Mouse (Mus musculus): ENCODE data around the gene Bub1b. TPM values are rescaled to one million over a fixed set of nuclear protein-coding genes. Genes with fewer than 3 reads are reported as not detected.
"Not testable (repeated sequence)": the region's sequence is repeated elsewhere in the genome, so short reads cannot be mapped to it uniquely, and the experiment has no call there.

The Bub1b gene
- 1.7 and 1.9 TPM in 2 replicates for polyA plus RNA-seq (2012)

DNA sequence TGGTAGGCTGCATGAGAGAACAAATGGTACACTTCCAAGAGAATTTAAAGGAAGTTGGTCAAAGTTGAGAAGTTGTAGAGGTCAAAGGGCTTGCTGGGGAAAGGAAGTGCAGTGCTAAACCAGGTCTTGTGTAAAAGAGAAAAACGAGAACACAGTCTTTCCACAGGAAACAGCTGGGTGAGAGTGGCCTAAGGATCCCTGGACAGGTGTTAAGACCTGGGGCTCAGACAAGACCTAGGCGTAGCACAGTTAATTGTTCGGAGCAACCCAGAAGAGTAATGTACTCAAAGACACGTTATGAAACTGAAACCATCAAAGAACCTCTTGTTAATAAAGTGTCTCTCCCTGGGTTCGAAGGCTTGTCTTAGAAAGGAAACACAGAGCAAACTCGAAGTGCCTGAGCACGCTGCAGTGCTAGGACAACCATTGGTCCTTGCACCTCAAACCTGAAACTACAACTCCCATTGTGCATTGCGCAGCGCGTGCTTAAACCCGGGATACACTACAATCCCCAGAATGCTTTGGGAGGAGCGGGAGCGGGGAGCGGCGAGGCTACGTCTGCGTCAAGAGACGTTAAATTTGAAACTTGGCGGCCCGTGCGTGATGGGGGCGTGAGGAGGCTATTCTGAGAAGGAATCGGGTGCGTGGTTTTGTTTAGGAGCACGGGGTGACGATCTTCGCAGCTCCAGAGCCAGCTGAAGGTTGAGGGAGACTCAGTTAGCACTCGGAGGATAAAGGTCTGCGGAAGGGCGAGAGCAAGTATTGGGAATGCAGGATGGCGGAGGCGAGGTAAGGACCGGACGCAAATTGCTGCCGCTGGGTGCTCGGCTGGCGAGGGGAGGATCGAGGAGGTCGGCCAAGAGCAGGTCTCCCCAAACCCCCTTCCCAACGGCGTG is at the start of gene Bub1b:
Gene Bub1b, plus strand, starts transcription at position 539 of the 896 bp plus-strand sequence.
- H3K27me3 ChIP-seq (ENCODE audit: control insufficient read depth) = no peaks in the 10 kb centered on the region
- H3K4me1 ChIP-seq (ENCODE audit: control insufficient read depth) = peaks cover 29% of the 10 kb centered on the region
- H3K9me3 ChIP-seq (ENCODE audit: control insufficient read depth, low read length) = no peaks in the 10 kb centered on the region
- TF ChIP-seq TAL1 (IDR thresholded peaks at IDR 0.05; ENCODE audit: low read length) (no peak), GATA1 (IDR thresholded peaks at IDR 0.05; ENCODE audit: low read length) (no peak)
- H3K4me3 ChIP-seq (replicated peaks) = peak within 1 kb of the TSS; percentile 100
- H3K36me3 ChIP-seq (ENCODE audit: control insufficient read depth) = peaks cover 31% of the 10 kb centered on the region

GRCm38 (mm10) chr2:118548421-118549221 is 49.4 kb upstream of the Bub1b start:
- Histone ChIP-seq H3K27me3 (ENCODE audit: control insufficient read depth) (peaks cover 64% of the 10 kb centered on the region), H3K4me1 (ENCODE audit: control insufficient read depth) (peaks cover 10% of the 10 kb centered on the region), H3K9me3 (ENCODE audit: control insufficient read depth, low read length) (no peaks in the 10 kb centered on the region), H3K4me3 (replicated peaks) (peak overlapping the region; percentile 55), H3K36me3 (ENCODE audit: control insufficient read depth) (no peaks in the 10 kb centered on the region)
- TF ChIP-seq GATA1 (IDR thresholded peaks at IDR 0.05; ENCODE audit: low read length) (no peak), TAL1 (IDR thresholded peaks at IDR 0.05; ENCODE audit: low read length) (no peak)

DNA sequence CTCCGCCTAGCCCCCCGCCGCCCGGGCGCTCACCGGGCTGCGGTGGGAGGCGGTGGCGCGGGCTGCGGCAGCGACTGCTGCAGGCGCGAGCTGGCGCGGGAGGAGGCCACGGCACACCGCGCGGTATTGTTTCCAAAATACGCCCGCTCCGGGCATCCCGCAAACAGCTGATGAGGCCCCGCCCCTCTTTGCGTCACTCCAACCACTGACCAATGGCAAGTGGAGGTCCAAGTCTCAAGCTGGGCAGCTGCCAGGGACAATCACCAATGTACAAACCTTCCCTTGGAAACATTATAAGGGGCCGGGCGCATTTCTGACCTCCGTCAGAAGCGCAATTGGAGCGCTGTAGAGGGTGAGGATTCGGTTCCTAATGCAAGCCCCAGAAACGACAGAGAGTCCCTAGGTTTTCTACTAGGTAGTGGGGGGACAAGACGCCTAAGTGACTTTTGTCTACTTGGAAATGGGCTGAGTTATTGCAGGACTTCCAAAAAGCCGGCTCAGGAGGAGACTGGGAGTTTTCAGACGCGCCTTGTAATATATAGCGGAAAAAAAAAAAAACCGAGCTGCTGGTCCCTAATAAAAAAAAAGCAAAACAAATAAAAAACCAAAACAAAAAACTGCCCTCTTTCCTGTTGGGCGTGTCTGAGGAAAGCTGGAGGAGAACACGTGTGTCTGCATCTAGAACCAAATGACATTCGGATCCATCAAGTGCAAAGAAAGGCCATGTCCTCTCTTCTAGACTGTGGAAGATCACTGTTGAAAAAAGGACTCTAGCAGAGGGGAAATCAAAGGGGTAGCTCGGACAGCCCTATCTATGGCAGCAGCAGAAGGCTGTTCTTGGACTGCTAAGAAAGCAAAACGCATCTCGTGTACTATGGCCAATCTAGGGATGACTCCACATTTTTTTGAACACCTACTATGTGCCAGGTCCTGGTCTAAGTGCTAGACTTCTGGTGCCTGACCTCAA is 48.2 kb upstream of the Bub1b start, which contains the start of gene Bmf:
Gene Bmf, minus strand, starts transcription at position 181 of the 967 bp plus-strand sequence.
- Histone ChIP-seq H3K4me3 (replicated peaks) (peak within 1 kb of the TSS; percentile 55), H3K36me3 (ENCODE audit: control insufficient read depth) (no peaks in the 10 kb centered on the region), H3K4me1 (ENCODE audit: control insufficient read depth) (peaks cover 6% of the 10 kb centered on the region), H3K27me3 (ENCODE audit: control insufficient read depth) (peaks cover 58% of the 10 kb centered on the region), H3K9me3 (ENCODE audit: control insufficient read depth, low read length) (no peaks in the 10 kb centered on the region)
- TF ChIP-seq TAL1 (IDR thresholded peaks at IDR 0.05; ENCODE audit: low read length) = no peak

GRCm38 (mm10) chr2:118551606-118552005 is 46.4 kb upstream of the Bub1b start:
- Histone ChIP-seq H3K27me3 (ENCODE audit: control insufficient read depth) (peaks cover 45% of the 10 kb centered on the region), H3K4me3 (replicated peaks) (no peak overlapping the region), H3K36me3 (ENCODE audit: control insufficient read depth) (no peaks in the 10 kb centered on the region), H3K9me3 (ENCODE audit: control insufficient read depth, low read length) (no peaks in the 10 kb centered on the region), H3K4me1 (ENCODE audit: control insufficient read depth) (peaks cover 6% of the 10 kb centered on the region)
- TF ChIP-seq TAL1 (IDR thresholded peaks at IDR 0.05; ENCODE audit: low read length) = no peak
- TF ChIP-seq GATA1 (IDR thresholded peaks at IDR 0.05; ENCODE audit: low read length) = no peak

- not testable (repeated sequence) for H3K36me3 ChIP-seq (ENCODE audit: control insufficient read depth); H3K9me3 ChIP-seq (ENCODE audit: control insufficient read depth, low read length); H3K4me1 ChIP-seq (ENCODE audit: control insufficient read depth); H3K4me3 ChIP-seq (replicated peaks)
- peaks cover 19% of the 10 kb centered on the region for H3K27me3 ChIP-seq (ENCODE audit: control insufficient read depth)
These were observed 43.5 kb upstream of the Bub1b start for GRCm38 (mm10) chr2:118554356-118554990.

DNA sequence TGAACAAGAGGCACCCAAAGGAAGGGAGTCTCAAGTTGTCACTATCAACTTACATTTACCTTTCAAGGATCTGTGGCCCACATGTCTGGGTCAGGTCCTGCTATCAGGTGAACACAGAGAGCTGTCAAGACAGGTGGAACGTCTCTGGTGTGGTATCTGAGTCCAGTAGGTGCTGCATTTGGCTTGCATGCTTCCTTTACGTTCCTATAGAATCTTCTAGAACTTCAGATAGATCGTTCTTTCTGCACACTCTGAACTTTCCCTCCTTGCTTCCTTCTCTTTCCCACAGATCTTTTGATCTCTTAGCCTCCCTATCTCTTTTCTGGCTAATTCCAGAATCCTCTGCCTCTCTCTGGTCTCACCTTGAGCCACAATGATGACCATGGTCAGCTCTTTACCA is 39.6 kb upstream of the Bub1b start:
- Histone ChIP-seq H3K4me3 (replicated peaks) (no peak overlapping the region), H3K9me3 (ENCODE audit: control insufficient read depth, low read length) (no peaks in the 10 kb centered on the region), H3K27me3 (ENCODE audit: control insufficient read depth) (no peaks in the 10 kb centered on the region), H3K4me1 (ENCODE audit: control insufficient read depth) (peaks cover 3% of the 10 kb centered on the region), H3K36me3 (ENCODE audit: control insufficient read depth) (no peaks in the 10 kb centered on the region)
- TF ChIP-seq GATA1 (IDR thresholded peaks at IDR 0.05; ENCODE audit: low read length) (no peak), TAL1 (IDR thresholded peaks at IDR 0.05; ENCODE audit: low read length) (no peak)

- Histone ChIP-seq H3K9me3 (ENCODE audit: control insufficient read depth, low read length) (no peaks in the 10 kb centered on the region), H3K4me3 (replicated peaks) (no peak overlapping the region), H3K27me3 (ENCODE audit: control insufficient read depth) (no peaks in the 10 kb centered on the region), H3K36me3 (ENCODE audit: control insufficient read depth) (no peaks in the 10 kb centered on the region), H3K4me1 (ENCODE audit: control insufficient read depth) (no peaks in the 10 kb centered on the region)
- TF ChIP-seq GATA1 (IDR thresholded peaks at IDR 0.05; ENCODE audit: low read length) (no peak), TAL1 (IDR thresholded peaks at IDR 0.05; ENCODE audit: low read length) (no peak)
These were observed 36.0 kb upstream of the Bub1b start for GRCm38 (mm10) chr2:118562015-118562414.

- Histone ChIP-seq H3K9me3 (ENCODE audit: control insufficient read depth, low read length) (no peaks in the 10 kb centered on the region), H3K4me1 (ENCODE audit: control insufficient read depth) (no peaks in the 10 kb centered on the region), H3K4me3 (replicated peaks) (no peak overlapping the region), H3K36me3 (ENCODE audit: control insufficient read depth) (no peaks in the 10 kb centered on the region), H3K27me3 (ENCODE audit: control insufficient read depth) (no peaks in the 10 kb centered on the region)
- TF ChIP-seq GATA1 (IDR thresholded peaks at IDR 0.05; ENCODE audit: low read length) = no peak
- no peak for TF ChIP-seq TAL1 (IDR thresholded peaks at IDR 0.05; ENCODE audit: low read length)
These were observed 35.6 kb upstream of the Bub1b start for GRCm38 (mm10) chr2:118562431-118562830.

Measured in erythroblast, embryonic 14.5 days (primary cell).